Mouse (Mus musculus): ENCODE results near the gene Acmsd. TPM values are rescaled to one million over a fixed set of nuclear protein-coding genes. Genes with fewer than 3 reads are reported as not detected.

Gene Acmsd
- polyA plus RNA-seq, 1 experiment from 2014 or later = 0.29 TPM

DNA sequence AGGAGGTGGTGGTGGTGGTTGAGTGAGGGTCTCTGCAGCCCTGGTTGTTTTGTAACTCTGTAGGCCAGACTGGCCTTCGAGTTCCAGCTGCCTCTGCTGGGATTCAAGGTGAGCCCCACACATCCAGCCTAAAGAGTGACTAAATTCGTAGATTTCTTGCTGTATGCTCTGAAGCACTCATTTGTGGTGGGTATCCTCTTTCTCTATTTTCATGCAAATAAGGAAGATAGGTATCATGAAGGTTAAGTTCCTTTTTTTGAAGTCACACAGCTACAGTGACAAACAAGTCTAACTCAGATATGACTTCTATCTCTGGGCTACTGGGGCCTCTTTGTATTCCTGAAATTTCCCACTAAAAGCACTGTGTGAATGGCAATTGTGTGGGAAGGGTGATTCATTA, 51.6 kb downstream of the Acmsd start:
- H3K9me3 ChIP-seq (ENCODE audit: control insufficient read depth, low read length) = no peaks in the 10 kb centered on the region
- no peak overlapping the region for H3K4me2 ChIP-seq (ENCODE audit: low read depth, severe bottlenecking)
- no peaks in the 10 kb centered on the region for H3K27me3 ChIP-seq (ENCODE audit: control insufficient read depth, insufficient read depth, low read length)
- DNase-seq (ENCODE audit: low spot score) (no peak), ATAC-seq (ENCODE audit: insufficient number of reproducible peaks, low FRiP score, low TSS enrichment, low read depth) (no peak)
- WGBS = 77% methylated on average over 2 of the region's 2 CpGs
- H3K27ac ChIP-seq (replicated peaks; ENCODE audit: low read depth, low read length) = no peak overlapping the region
- no peaks in the 10 kb centered on the region for H3K4me1 ChIP-seq (ENCODE audit: control insufficient read depth, insufficient read depth, low read length)
- 0 out of 2 replicates have a peak, but pooled peaks cover 3% of the 10 kb centered on the region for H3K36me3 ChIP-seq (ENCODE audit: control insufficient read depth, insufficient read depth, low read length)
- H3K4me3 ChIP-seq (ENCODE audit: low read depth, low read length) = no peak overlapping the region
- no peak overlapping the region for H3K9ac ChIP-seq (ENCODE audit: low read length)

GRCm38 (mm10) chr1:127783862-127784261, 54.6 kb downstream of the Acmsd start:
- H3K4me2 ChIP-seq (ENCODE audit: low read depth, severe bottlenecking) = no peak overlapping the region
- no peaks in the 10 kb centered on the region for H3K9me3 ChIP-seq (ENCODE audit: control insufficient read depth, low read length)
- no peak for DNase-seq (ENCODE audit: low spot score)
- no peak overlapping the region for H3K4me3 ChIP-seq (ENCODE audit: low read depth, low read length)
- no peaks in the 10 kb centered on the region for H3K27me3 ChIP-seq (ENCODE audit: control insufficient read depth, insufficient read depth, low read length)
- no peak for ATAC-seq (ENCODE audit: insufficient number of reproducible peaks, low FRiP score, low TSS enrichment, low read depth)
- no peak overlapping the region for H3K27ac ChIP-seq (replicated peaks; ENCODE audit: low read depth, low read length)
- H3K9ac ChIP-seq (ENCODE audit: low read length) = no peak overlapping the region
- H3K4me1 ChIP-seq (ENCODE audit: control insufficient read depth, insufficient read depth, low read length) = no peaks in the 10 kb centered on the region
- H3K36me3 ChIP-seq (ENCODE audit: control insufficient read depth, insufficient read depth, low read length) = no peaks in the 10 kb centered on the region

DNA sequence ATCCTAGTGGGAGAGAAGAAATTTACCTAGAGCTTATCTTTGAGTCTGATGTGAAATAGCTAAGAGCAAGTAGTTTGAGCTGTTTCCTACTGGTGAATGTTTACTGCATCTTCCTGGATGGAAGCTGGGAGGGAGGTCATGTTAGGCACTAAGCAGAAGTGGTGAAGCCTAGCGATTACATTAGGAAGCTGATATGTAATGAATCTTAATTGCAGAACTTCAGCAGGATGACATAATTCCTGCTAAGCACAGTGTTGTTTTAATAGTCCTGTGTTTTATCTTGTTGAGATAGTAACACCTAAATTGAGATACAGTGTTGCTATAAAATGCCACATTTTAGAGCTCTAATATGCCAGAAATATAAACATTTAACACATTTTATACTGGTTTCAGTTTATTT, 56.7 kb downstream of the Acmsd start:
- Histone ChIP-seq H3K4me3 (ENCODE audit: low read depth, low read length) (no peak overlapping the region), H3K9ac (ENCODE audit: low read length) (no peak overlapping the region), H3K9me3 (ENCODE audit: control insufficient read depth, low read length) (no peaks in the 10 kb centered on the region), H3K27ac (replicated peaks; ENCODE audit: low read depth, low read length) (no peak overlapping the region), H3K4me2 (ENCODE audit: low read depth, severe bottlenecking) (no peak overlapping the region), H3K4me1 (ENCODE audit: control insufficient read depth, insufficient read depth, low read length) (no peaks in the 10 kb centered on the region), H3K36me3 (ENCODE audit: control insufficient read depth, insufficient read depth, low read length) (no peaks in the 10 kb centered on the region), H3K27me3 (ENCODE audit: control insufficient read depth, insufficient read depth, low read length) (no peaks in the 10 kb centered on the region)
- 86% methylated on average over 1 of the region's 1 CpGs for WGBS
- no peak for DNase-seq (ENCODE audit: low spot score)
- ATAC-seq (ENCODE audit: insufficient number of reproducible peaks, low FRiP score, low TSS enrichment, low read depth) = no peak

GRCm38 (mm10) chr1:127788943-127789342, 59.7 kb downstream of the Acmsd start:
- 81% methylated on average over 6 of the region's 6 CpGs for WGBS
- DNase-seq (ENCODE audit: low spot score) = no peak
- no peak overlapping the region for H3K4me3 ChIP-seq (ENCODE audit: low read depth, low read length)
- H3K27ac ChIP-seq (replicated peaks; ENCODE audit: low read depth, low read length) = no peak overlapping the region
- no peak overlapping the region for H3K4me2 ChIP-seq (ENCODE audit: low read depth, severe bottlenecking)
- no peak overlapping the region for H3K9ac ChIP-seq (ENCODE audit: low read length)
- no peaks in the 10 kb centered on the region for H3K9me3 ChIP-seq (ENCODE audit: control insufficient read depth, low read length)
- H3K4me1 ChIP-seq (ENCODE audit: control insufficient read depth, insufficient read depth, low read length) = no peaks in the 10 kb centered on the region
- ATAC-seq (ENCODE audit: insufficient number of reproducible peaks, low FRiP score, low TSS enrichment, low read depth) = no peak
- H3K36me3 ChIP-seq (ENCODE audit: control insufficient read depth, insufficient read depth, low read length) = no peaks in the 10 kb centered on the region; the same call in 1 of the 2 replicates
- H3K27me3 ChIP-seq (ENCODE audit: control insufficient read depth, insufficient read depth, low read length) = no peaks in the 10 kb centered on the region

GRCm38 (mm10) chr1:127793459-127793858, 64.2 kb downstream of the Acmsd start:
- H3K9me3 ChIP-seq (ENCODE audit: control insufficient read depth, low read length) = no peaks in the 10 kb centered on the region
- no peak overlapping the region for H3K4me2 ChIP-seq (ENCODE audit: low read depth, severe bottlenecking)
- no peak for DNase-seq (ENCODE audit: low spot score)
- no peaks in the 10 kb centered on the region for H3K4me1 ChIP-seq (ENCODE audit: control insufficient read depth, insufficient read depth, low read length)
- WGBS = 96% methylated on average over 1 of the region's 1 CpGs
- H3K36me3 ChIP-seq (ENCODE audit: control insufficient read depth, insufficient read depth, low read length) = no peaks in the 10 kb centered on the region; the same call in 1 of the 2 replicates
- H3K27ac ChIP-seq (replicated peaks; ENCODE audit: low read depth, low read length) = no peak overlapping the region
- no peak overlapping the region for H3K4me3 ChIP-seq (ENCODE audit: low read depth, low read length)
- no peak overlapping the region for H3K9ac ChIP-seq (ENCODE audit: low read length)
- H3K27me3 ChIP-seq (ENCODE audit: control insufficient read depth, insufficient read depth, low read length) = no peaks in the 10 kb centered on the region
- no peak for ATAC-seq (ENCODE audit: insufficient number of reproducible peaks, low FRiP score, low TSS enrichment, low read depth)

GRCm38 (mm10) chr1:127795087-127795769, 66.0 kb downstream of the Acmsd start:
- Histone ChIP-seq H3K27me3 (ENCODE audit: control insufficient read depth, insufficient read depth, low read length) (no peaks in the 10 kb centered on the region), H3K9me3 (ENCODE audit: control insufficient read depth, low read length) (no peaks in the 10 kb centered on the region), H3K36me3 (ENCODE audit: control insufficient read depth, insufficient read depth, low read length) (peaks cover 3% of the 10 kb centered on the region; the same call in 1 of the 2 replicates), H3K4me2 (ENCODE audit: low read depth, severe bottlenecking) (no peak overlapping the region), H3K27ac (replicated peaks; ENCODE audit: low read depth, low read length) (no peak overlapping the region), H3K4me3 (ENCODE audit: low read depth, low read length) (no peak overlapping the region), H3K4me1 (ENCODE audit: control insufficient read depth, insufficient read depth, low read length) (no peaks in the 10 kb centered on the region), H3K9ac (ENCODE audit: low read length) (no peak overlapping the region)
- DNase-seq (ENCODE audit: low spot score) (no peak), ATAC-seq (ENCODE audit: insufficient number of reproducible peaks, low FRiP score, low TSS enrichment, low read depth) (no peak)
- WGBS = 90% methylated on average over 6 of the region's 6 CpGs

GRCm38 (mm10) chr1:127796341-127796740, 67.1 kb downstream of the Acmsd start:
- Histone ChIP-seq H3K36me3 (ENCODE audit: control insufficient read depth, insufficient read depth, low read length) (peaks cover 3% of the 10 kb centered on the region; the same call in 1 of the 2 replicates), H3K9me3 (ENCODE audit: control insufficient read depth, low read length) (no peaks in the 10 kb centered on the region), H3K4me2 (ENCODE audit: low read depth, severe bottlenecking) (no peak overlapping the region), H3K4me3 (ENCODE audit: low read depth, low read length) (no peak overlapping the region), H3K9ac (ENCODE audit: low read length) (no peak overlapping the region), H3K27ac (replicated peaks; ENCODE audit: low read depth, low read length) (no peak overlapping the region), H3K4me1 (ENCODE audit: control insufficient read depth, insufficient read depth, low read length) (no peaks in the 10 kb centered on the region), H3K27me3 (ENCODE audit: control insufficient read depth, insufficient read depth, low read length) (no peaks in the 10 kb centered on the region)
- DNase-seq (ENCODE audit: low spot score) (no peak), ATAC-seq (ENCODE audit: insufficient number of reproducible peaks, low FRiP score, low TSS enrichment, low read depth) (no peak)
- 77% methylated on average over 4 of the region's 4 CpGs for WGBS

DNA sequence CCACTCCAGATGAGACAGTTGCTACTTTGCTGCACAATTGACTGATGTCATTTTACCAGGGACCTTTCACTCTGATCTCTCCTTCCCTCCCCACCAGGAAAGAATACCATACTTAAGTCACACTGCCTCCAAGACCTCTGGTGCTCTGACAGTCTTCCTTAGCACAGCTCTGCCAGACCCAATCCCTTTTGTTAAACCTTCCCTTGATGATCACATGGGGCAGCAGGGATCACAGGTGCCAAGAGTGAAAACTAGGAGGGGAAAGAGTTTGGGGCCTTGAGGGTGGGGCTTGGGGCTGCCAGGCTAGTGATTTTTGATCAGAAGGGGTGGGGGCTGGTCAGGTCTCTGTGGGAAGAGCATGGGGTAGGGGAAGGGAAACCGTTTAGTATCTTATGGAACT, 67.5 kb downstream of the Acmsd start:
- Histone ChIP-seq H3K4me2 (ENCODE audit: low read depth, severe bottlenecking) (no peak overlapping the region), H3K27me3 (ENCODE audit: control insufficient read depth, insufficient read depth, low read length) (no peaks in the 10 kb centered on the region), H3K4me1 (ENCODE audit: control insufficient read depth, insufficient read depth, low read length) (no peaks in the 10 kb centered on the region), H3K4me3 (ENCODE audit: low read depth, low read length) (no peak overlapping the region), H3K9me3 (ENCODE audit: control insufficient read depth, low read length) (no peaks in the 10 kb centered on the region), H3K36me3 (ENCODE audit: control insufficient read depth, insufficient read depth, low read length) (peaks cover 3% of the 10 kb centered on the region; the same call in 1 of the 2 replicates), H3K9ac (ENCODE audit: low read length) (no peak overlapping the region), H3K27ac (replicated peaks; ENCODE audit: low read depth, low read length) (no peak overlapping the region)
- 63% methylated on average over 1 of the region's 1 CpGs for WGBS
- ATAC-seq (ENCODE audit: insufficient number of reproducible peaks, low FRiP score, low TSS enrichment, low read depth) (no peak), DNase-seq (ENCODE audit: low spot score) (no peak)

- Histone ChIP-seq H3K27me3 (ENCODE audit: control insufficient read depth, insufficient read depth, low read length) (no peaks in the 10 kb centered on the region), H3K9ac (ENCODE audit: low read length) (no peak overlapping the region), H3K4me3 (ENCODE audit: low read depth, low read length) (no peak overlapping the region), H3K27ac (replicated peaks; ENCODE audit: low read depth, low read length) (no peak overlapping the region), H3K4me2 (ENCODE audit: low read depth, severe bottlenecking) (no peak overlapping the region), H3K36me3 (ENCODE audit: control insufficient read depth, insufficient read depth, low read length) (peaks cover 16% of the 10 kb centered on the region; the same call in 1 of the 2 replicates), H3K4me1 (ENCODE audit: control insufficient read depth, insufficient read depth, low read length) (no peaks in the 10 kb centered on the region), H3K9me3 (ENCODE audit: control insufficient read depth, low read length) (no peaks in the 10 kb centered on the region)
- ATAC-seq (ENCODE audit: insufficient number of reproducible peaks, low FRiP score, low TSS enrichment, low read depth) = no peak
- 87% methylated on average over 8 of the region's 8 CpGs for WGBS
- no peak for DNase-seq (ENCODE audit: low spot score)
These were observed 73.7 kb downstream of the Acmsd start for GRCm38 (mm10) chr1:127802916-127803315.

Data from limb, embryonic 11.5 days (tissue).